Mouse (Mus musculus) G1E (cell line): ENCODE data around the gene Adam11. TPM values are rescaled to one million over a fixed set of nuclear protein-coding genes. Genes with fewer than 3 reads are reported as not detected.

ENCODE experiments used
- ATAC-seq: 2 replicates; pipeline ENCODE4 v1.8.0; 2016; ENCODE audit warnings: mild to moderate bottlenecking; ENCODE audit not compliant: insufficient number of reproducible peaks, poor library complexity, low FRiP score, severe bottlenecking; ENCODE audit errors: extremely low read depth
- DNase-seq: peaks from one replicate; pipeline ENCODE4 v3.0.0; 2012; ENCODE audit warnings: low spot score
- H3K27me3 ChIP-seq: 2 replicates; pipeline ENCODE4 v1.6.1; 2012; ENCODE audit warnings: mild to moderate bottlenecking, low read length, inconsistent platforms; ENCODE audit not compliant: insufficient read depth
- H3K36me3 ChIP-seq: replicated peaks from 2 replicates; pipeline ENCODE3; 2012; ENCODE audit warnings: mild to moderate bottlenecking, inconsistent platforms
- H3K4me1 ChIP-seq: 2 replicates; pipeline ENCODE4 v1.6.1; 2012; ENCODE audit warnings: low read depth, low read length, inconsistent platforms, mixed read lengths; ENCODE audit not compliant: insufficient read depth
- H3K4me3 ChIP-seq: 2 replicates; pipeline ENCODE4 v1.5.1; 2012; ENCODE audit warnings: low read depth, mild to moderate bottlenecking, inconsistent platforms, low read length, moderate library complexity, mixed read lengths
- H3K9me3 ChIP-seq: replicated peaks from 2 replicates; pipeline ENCODE4 v1.6.1; 2012; ENCODE audit warnings: inconsistent platforms
- CTCF ChIP-seq: IDR thresholded peaks from 2 replicates; pipeline ENCODE4 v1.5.1; 2012; ENCODE audit warnings: low read depth, low read length, inconsistent platforms, mixed read lengths
- GATA1 ChIP-seq: IDR thresholded peaks from 2 replicates; pipeline ENCODE4 v1.6.1; 2012; ENCODE audit warnings: borderline replicate concordance, low read length, inconsistent platforms, mixed read lengths
- GATA2 ChIP-seq: IDR thresholded peaks from 2 replicates; pipeline ENCODE4 v1.6.1; 2012; ENCODE audit warnings: low read depth, low read length, inconsistent platforms, borderline replicate concordance
- POLR2AphosphoS5 ChIP-seq: IDR thresholded peaks from 2 replicates; pipeline ENCODE4 v1.6.1; 2012; ENCODE audit warnings: low read depth, low read length, inconsistent platforms; ENCODE audit not compliant: insufficient replicate concordance
- TAL1 ChIP-seq: conservative IDR thresholded peaks from 2 replicates; pipeline ENCODE4 v1.6.1; 2012; ENCODE audit warnings: low read depth, low read length, inconsistent platforms, mixed read lengths
- polyA plus RNA-seq: library from polyadenylated mRNA; stranded (reverse); fragments of >175 nt; gene quantifications from 2 replicates; pipeline ENCODE4 v1.2.3, GENCODE M21; 2012
- total RNA-seq, 2 experiments: library from RNA; stranded (forward) in 1 of 2; stranded (reverse) in 1 of 2; fragments of 200-1000 nt in 1 of 2; fragments of >200 nt in 1 of 2; fragmentation: Nextera tagmentation in 1 of 2; gene quantifications; 2 replicates each; pipeline ENCODE4 v1.2.3; 2014 to 2017

Gene Adam11
- total and polyA plus RNA-seq, 3 experiments: 0.22 TPM; not detected in 2

- Histone ChIP-seq H3K4me3 (no peak overlapping the region), H3K4me1 (no peaks in the 10 kb centered on the region), H3K27me3 (peaks cover 11% of the 10 kb centered on the region), H3K9me3 (no peaks in the 10 kb centered on the region), H3K36me3 (no peaks in the 10 kb centered on the region)
- ATAC-seq: no peak
- TF ChIP-seq GATA1: no peak
- TF ChIP-seq GATA2: no peak
- no peak for TF ChIP-seq CTCF
- no peak for TF ChIP-seq TAL1
- no peak for TF ChIP-seq POLR2AphosphoS5
- DNase-seq: no peak
Measured at GRCm38 (mm10) chr11:102731366-102731765, 29.9 kb upstream of the Adam11 start.

GRCm38 (mm10) chr11:102733146-102733545 lies 28.1 kb upstream of the Adam11 start:
- ATAC-seq: no peak
- H3K4me3 ChIP-seq: no peak overlapping the region
- H3K4me1 ChIP-seq: no peaks in the 10 kb centered on the region
- no peak for DNase-seq
- H3K27me3 ChIP-seq: peaks cover 16% of the 10 kb centered on the region
- H3K9me3 ChIP-seq: no peaks in the 10 kb centered on the region
- no peaks in the 10 kb centered on the region for H3K36me3 ChIP-seq
- TF ChIP-seq POLR2AphosphoS5 (no peak), TAL1 (no peak), GATA2 (no peak), GATA1 (no peak), CTCF (no peak)

GRCm38 (mm10) chr11:102734961-102735360 lies 26.3 kb upstream of the Adam11 start:
- ATAC-seq (no peak), DNase-seq (no peak)
- no peaks in the 10 kb centered on the region for H3K4me1 ChIP-seq
- no peaks in the 10 kb centered on the region for H3K36me3 ChIP-seq
- TF ChIP-seq CTCF (no peak), GATA1 (no peak), POLR2AphosphoS5 (no peak), TAL1 (no peak), GATA2 (no peak)
- no peaks in the 10 kb centered on the region for H3K9me3 ChIP-seq
- H3K27me3 ChIP-seq: peaks cover 25% of the 10 kb centered on the region
- H3K4me3 ChIP-seq: no peak overlapping the region

- Histone ChIP-seq H3K4me1 (no peaks in the 10 kb centered on the region), H3K4me3 (no peak overlapping the region), H3K36me3 (no peaks in the 10 kb centered on the region), H3K9me3 (no peaks in the 10 kb centered on the region), H3K27me3 (peaks cover 43% of the 10 kb centered on the region)
- no peak for DNase-seq
- no peak for TF ChIP-seq TAL1
- no peak for TF ChIP-seq CTCF
- TF ChIP-seq GATA1: no peak
- no peak for TF ChIP-seq POLR2AphosphoS5
- no peak for TF ChIP-seq GATA2
- no peak for ATAC-seq
Measured at GRCm38 (mm10) chr11:102738046-102738445, 23.2 kb upstream of the Adam11 start.

GRCm38 (mm10) chr11:102739278-102739966 lies 21.8 kb upstream of the Adam11 start:
- Histone ChIP-seq H3K9me3 (no peaks in the 10 kb centered on the region), H3K27me3 (peaks cover 45% of the 10 kb centered on the region), H3K4me3 (no peak overlapping the region), H3K4me1 (no peaks in the 10 kb centered on the region), H3K36me3 (no peaks in the 10 kb centered on the region)
- no peak for TF ChIP-seq CTCF
- TF ChIP-seq GATA1: no peak
- TF ChIP-seq GATA2: no peak
- TF ChIP-seq POLR2AphosphoS5: no peak
- TF ChIP-seq TAL1: no peak
- ATAC-seq (no peak), DNase-seq (no peak)

GRCm38 (mm10) chr11:102740634-102741033 lies 20.6 kb upstream of the Adam11 start:
- no peaks in the 10 kb centered on the region for H3K4me1 ChIP-seq
- no peaks in the 10 kb centered on the region for H3K9me3 ChIP-seq
- peaks cover 40% of the 10 kb centered on the region for H3K27me3 ChIP-seq
- TF ChIP-seq GATA2 (no peak), CTCF (no peak), GATA1 (no peak), TAL1 (no peak), POLR2AphosphoS5 (no peak)
- H3K4me3 ChIP-seq: no peak overlapping the region
- DNase-seq: no peak
- no peaks in the 10 kb centered on the region for H3K36me3 ChIP-seq
- ATAC-seq: no peak
